Mouse (Mus musculus) midbrain, embryonic 16.5 days (tissue): Measurements from ENCODE around the gene Klkb1. TPM values are rescaled to one million over a fixed set of nuclear protein-coding genes. Genes with fewer than 3 reads are reported as not detected.

ENCODE experiments used
- ATAC-seq: fragments of 200-750 bp; cut with Nextera tagmentation; 2 replicates; pipeline ENCODE4 v1.8.0; 2017; ENCODE audit warnings: moderate TSS enrichment
- H3K27ac ChIP-seq: fragments of 300-500 bp; sonication (generic); 2 replicates; pipeline ENCODE4 v1.5.1; 2014; ENCODE audit warnings: mild to moderate bottlenecking, low read length, mixed read lengths
- H3K27me3 ChIP-seq: fragments of 300-500 bp; sonication (generic); 2 replicates; pipeline ENCODE4 v1.6.1; 2014; ENCODE audit warnings: low read depth, low read length, mixed read lengths; ENCODE audit not compliant: control insufficient read depth, insufficient read depth
- H3K36me3 ChIP-seq: fragments of 300-500 bp; sonication (generic); 2 replicates; pipeline ENCODE4 v1.6.1; 2014; ENCODE audit warnings: mild to moderate bottlenecking, low read length, moderate library complexity, mixed read lengths; ENCODE audit not compliant: control insufficient read depth, insufficient read depth
- H3K4me1 ChIP-seq: fragments of 300-500 bp; sonication (generic); 2 replicates; pipeline ENCODE4 v1.6.1; 2014; ENCODE audit warnings: mild to moderate bottlenecking, low read length, mixed read lengths; ENCODE audit not compliant: control insufficient read depth, insufficient read depth
- H3K4me2 ChIP-seq: fragments of 300-500 bp; sonication (generic); 2 replicates; pipeline ENCODE4 v1.6.1; 2014; ENCODE audit warnings: mild to moderate bottlenecking, low read length, mixed read lengths
- H3K4me3 ChIP-seq: fragments of 300-500 bp; sonication (generic); 2 replicates; pipeline ENCODE4 v1.5.1; 2014; ENCODE audit warnings: low read depth, mild to moderate bottlenecking, low read length, moderate library complexity, mixed read lengths
- H3K9ac ChIP-seq: fragments of 300-500 bp; sonication (generic); 2 replicates; pipeline ENCODE4 v1.6.1; 2014; ENCODE audit warnings: low read depth, low read length, mixed read lengths
- H3K9me3 ChIP-seq: fragments of 300-500 bp; sonication (generic); replicated peaks from 2 replicates; pipeline ENCODE4 v1.6.1; 2014; ENCODE audit warnings: mild to moderate bottlenecking, low read length, mixed read lengths; ENCODE audit not compliant: control insufficient read depth, poor library complexity, severe bottlenecking
- WGBS: fragments of 180-500 bp; shearing (Covaris S2); extraction: QIAGEN DNeasy Blood & Tissue Kit; methylation state at CpG from one replicate; pipeline ENCODE4 v1.1.7; 2014; 5-methylcytosine and 5-hydroxymethylcytosine counted together
- polyA plus RNA-seq: library from polyadenylated mRNA; unstranded; fragments of >200 nt; fragmentation: Nextera tagmentation; extraction: Ambion mirVana; gene quantifications from 2 replicates; pipeline ENCODE4 v1.2.1, GENCODE M21; 2015

Klkb1 gene
- polyA plus RNA-seq, 1 experiment from 2014 or later = not detected

GRCm38 (mm10) chr8:45261920-45262319 is 32.7 kb downstream of the Klkb1 start, which contains the start of gene F11:
TSS of gene F11 (minus strand) at chr8:45262031.
- Histone ChIP-seq H3K27me3 (no peaks in the 10 kb centered on the region), H3K9ac (no peak within 1 kb of the TSS), H3K4me3 (no peak within 1 kb of the TSS), H3K4me1 (no peaks in the 10 kb centered on the region), H3K9me3 (0 out of 2 replicates have a peak, but pooled peaks cover 2% of the 10 kb centered on the region), H3K27ac (no peak within 1 kb of the TSS), H3K36me3 (no peaks in the 10 kb centered on the region), H3K4me2 (no peak within 1 kb of the TSS)
- no peak for ATAC-seq
- WGBS = 87% methylated on average over 10 of the region's 10 CpGs

- WGBS = 86% methylated on average over 8 of the region's 8 CpGs
Measured at GRCm38 (mm10) chr8:45258421-45258820, 36.2 kb downstream of the Klkb1 start.

GRCm38 (mm10) chr8:45255040-45255439 is 39.6 kb downstream of the Klkb1 start:
- Histone ChIP-seq H3K9me3 (no peaks in the 10 kb centered on the region), H3K9ac (no peak overlapping the region), H3K27ac (no peak overlapping the region), H3K4me1 (no peaks in the 10 kb centered on the region), H3K4me3 (no peak overlapping the region), H3K36me3 (no peaks in the 10 kb centered on the region), H3K4me2 (no peak overlapping the region), H3K27me3 (no peaks in the 10 kb centered on the region)
- 86% methylated on average over 12 of the region's 12 CpGs for WGBS
- ATAC-seq = no peak

More at GRCm38 (mm10) chr8:45258421-45258820, 36.2 kb downstream of the Klkb1 start:
- no peaks in the 10 kb centered on the region for H3K4me1 ChIP-seq
- no peaks in the 10 kb centered on the region for H3K9me3 ChIP-seq
- H3K4me3 ChIP-seq = no peak overlapping the region
- ATAC-seq = no peak
- H3K27me3 ChIP-seq = no peaks in the 10 kb centered on the region
- H3K27ac ChIP-seq = no peak overlapping the region
- no peak overlapping the region for H3K9ac ChIP-seq
- H3K36me3 ChIP-seq = no peaks in the 10 kb centered on the region
- H3K4me2 ChIP-seq = no peak overlapping the region

GRCm38 (mm10) chr8:45254194-45254842 is 40.3 kb downstream of the Klkb1 start:
- no peak for ATAC-seq
- Histone ChIP-seq H3K27me3 (no peaks in the 10 kb centered on the region), H3K36me3 (no peaks in the 10 kb centered on the region), H3K27ac (no peak overlapping the region), H3K4me2 (no peak overlapping the region), H3K9ac (no peak overlapping the region), H3K4me3 (no peak overlapping the region), H3K4me1 (no peaks in the 10 kb centered on the region), H3K9me3 (no peaks in the 10 kb centered on the region)
- WGBS = 88% methylated on average over 8 of the region's 8 CpGs

DNA sequence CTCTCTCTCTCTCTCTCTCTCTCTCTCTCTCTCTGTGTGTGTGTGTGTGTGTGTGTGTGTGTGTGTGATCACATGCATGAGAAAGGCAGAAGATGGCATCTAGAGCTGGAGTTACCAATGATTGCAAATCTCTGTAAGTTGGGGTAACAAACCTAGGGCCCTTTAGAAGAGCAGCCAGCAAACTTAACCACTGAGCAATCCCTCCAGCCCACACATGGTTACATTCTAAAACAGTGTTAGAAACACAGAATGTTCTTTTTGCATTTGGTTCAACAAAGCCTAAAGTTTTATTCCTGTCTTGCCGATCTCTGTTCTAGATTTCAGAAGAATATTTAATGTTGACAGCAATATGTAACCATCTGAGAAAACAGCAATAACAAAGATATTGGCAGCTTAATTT is 41.1 kb downstream of the Klkb1 start:
- no peak for ATAC-seq

GRCm38 (mm10) chr8:45253111-45253510 is 41.5 kb downstream of the Klkb1 start:
- no peak for ATAC-seq
- Histone ChIP-seq H3K27me3 (no peaks in the 10 kb centered on the region), H3K4me3 (no peak overlapping the region), H3K4me2 (no peak overlapping the region), H3K27ac (no peak overlapping the region), H3K9ac (no peak overlapping the region), H3K9me3 (no peaks in the 10 kb centered on the region), H3K36me3 (no peaks in the 10 kb centered on the region), H3K4me1 (no peaks in the 10 kb centered on the region)
- WGBS = 59% methylated on average over 2 of the region's 2 CpGs

More for the DNA sequence above, 41.1 kb downstream of the Klkb1 start:
- no peaks in the 10 kb centered on the region for H3K36me3 ChIP-seq
- H3K9me3 ChIP-seq = no peaks in the 10 kb centered on the region
- WGBS = 100% methylated on average over 1 of the region's 1 CpGs
- H3K9ac ChIP-seq = no peak overlapping the region
- no peak overlapping the region for H3K4me3 ChIP-seq
- H3K27ac ChIP-seq = no peak overlapping the region
- H3K4me1 ChIP-seq = no peaks in the 10 kb centered on the region
- H3K27me3 ChIP-seq = no peaks in the 10 kb centered on the region
- H3K4me2 ChIP-seq = no peak overlapping the region

DNA sequence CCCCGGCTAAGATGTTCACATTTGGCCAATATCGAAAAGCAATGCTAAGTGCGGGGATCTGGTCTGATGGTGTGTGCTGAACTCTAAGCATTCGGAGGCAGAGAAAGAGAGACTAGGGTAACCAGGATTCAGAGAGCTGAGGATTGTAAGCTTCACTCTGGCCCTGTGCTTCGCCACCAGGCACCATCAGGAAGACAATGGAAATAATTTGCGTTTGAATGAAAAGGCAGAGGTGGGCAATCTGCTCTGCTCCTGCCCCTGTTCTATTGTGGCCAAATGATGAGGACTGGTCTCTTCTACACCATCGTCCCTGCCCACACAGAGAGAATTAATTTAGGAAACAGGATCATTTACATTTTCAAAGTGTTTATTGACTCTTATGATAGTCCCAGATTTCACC is 48.4 kb downstream of the Klkb1 start:
- H3K4me1 ChIP-seq = no peaks in the 10 kb centered on the region
- no peak for ATAC-seq
- no peak overlapping the region for H3K4me2 ChIP-seq
- no peaks in the 10 kb centered on the region for H3K27me3 ChIP-seq
- no peak overlapping the region for H3K27ac ChIP-seq
- WGBS = 30% methylated on average over 7 of the region's 7 CpGs
- no peak overlapping the region for H3K9ac ChIP-seq
- no peak overlapping the region for H3K4me3 ChIP-seq
- H3K9me3 ChIP-seq = no peaks in the 10 kb centered on the region
- no peaks in the 10 kb centered on the region for H3K36me3 ChIP-seq

GRCm38 (mm10) chr8:45239363-45239762 is 55.3 kb downstream of the Klkb1 start:
- Histone ChIP-seq H3K4me3 (no peak overlapping the region), H3K9ac (no peak overlapping the region)
- WGBS = 89% methylated on average over 8 of the region's 8 CpGs

DNA sequence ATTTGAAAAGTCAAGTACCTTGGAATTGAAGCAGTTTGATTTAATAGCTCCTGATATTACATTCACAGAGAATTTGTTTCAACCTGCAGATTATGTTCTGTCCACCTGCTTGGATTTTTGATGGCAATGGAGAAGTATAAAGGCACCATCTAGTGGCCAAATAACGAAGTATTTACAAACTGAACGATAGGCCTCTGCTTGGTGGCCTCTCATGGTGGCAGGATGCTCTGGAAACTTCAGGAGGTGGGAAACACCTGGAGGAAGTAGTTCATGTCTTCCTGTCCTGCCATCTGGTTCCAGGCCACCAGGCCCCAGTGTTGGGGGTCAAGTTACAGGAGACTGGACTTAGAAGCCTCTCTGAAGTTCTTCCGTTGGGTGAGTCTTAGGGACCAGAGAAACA is 56.4 kb downstream of the Klkb1 start:
- Histone ChIP-seq H3K4me2 (no peak overlapping the region), H3K27ac (no peak overlapping the region), H3K4me3 (no peak overlapping the region), H3K9me3 (no peaks in the 10 kb centered on the region), H3K27me3 (no peaks in the 10 kb centered on the region), H3K9ac (no peak overlapping the region), H3K36me3 (no peaks in the 10 kb centered on the region), H3K4me1 (peaks cover 4% of the 10 kb centered on the region; the same call in 1 of the 2 replicates)
- ATAC-seq = no peak
- 34% methylated on average over 3 of the region's 3 CpGs for WGBS

More at GRCm38 (mm10) chr8:45239363-45239762, 55.3 kb downstream of the Klkb1 start:
- peaks cover 4% of the 10 kb centered on the region; the same call in 1 of the 2 replicates for H3K4me1 ChIP-seq
- H3K9me3 ChIP-seq = no peaks in the 10 kb centered on the region
- no peaks in the 10 kb centered on the region for H3K27me3 ChIP-seq
- no peak for ATAC-seq
- H3K36me3 ChIP-seq = no peaks in the 10 kb centered on the region
- no peak overlapping the region for H3K27ac ChIP-seq
- H3K4me2 ChIP-seq = no peak overlapping the region
